Mouse (Mus musculus) lung, adult 2 months (tissue): ENCODE results near the gene Ilf3.

Experiments
- CTCF ChIP-seq: fragments of 200-500 bp; IDR thresholded peaks from 2 replicates; pipeline ENCODE4 v1.5.1; 2011; ENCODE audit warnings: mild to moderate bottlenecking, low read length, control low read depth; ENCODE audit not compliant: insufficient read depth
- POLR2A ChIP-seq: fragments of 200-500 bp; IDR thresholded peaks from 2 replicates; pipeline ENCODE4 v1.6.1; 2011; ENCODE audit warnings: low read depth, mild to moderate bottlenecking, control low read depth, low read length, borderline replicate concordance; ENCODE audit errors: extremely low read depth

GRCm38 (mm10) chr9:21320619-21321512 lies 46.8 kb upstream of the Ilf3 start, which contains the start of gene Slc44a2:
- peak; percentile 88 for TF ChIP-seq POLR2A
- TF ChIP-seq CTCF, result no peak
